Mouse (Mus musculus): Measurements from ENCODE around the gene Anapc2. TPM values are rescaled to one million over a fixed set of nuclear protein-coding genes. Genes with fewer than 3 reads are reported as not detected.
A peak's percentile ranks its signal among the peaks of the same experiment; 100 is the strongest.

Anapc2 gene
- total and polyA plus RNA-seq, 3 experiments = 13.0 to 55.2 (median 14.5) TPM

GRCm38 (mm10) chr2:25262795-25263622, 9.3 kb upstream of the Anapc2 start:
- Histone ChIP-seq H3K79me2 (replicated peaks; ENCODE audit: control insufficient read depth, extremely low read depth, insufficient read depth, poor library complexity, severe bottlenecking) (peaks cover 5% of the 10 kb centered on the region; the same call in 1 of the 2 replicates), H3K4me3 (replicated peaks in 1 of 3; ENCODE audit: low read depth in 2 of 3, low read length in 2 of 3, poor library complexity in 1 of 3) (peak overlapping the region; percentile 80 to 86 (median 83)), H3K4me2 (ENCODE audit: insufficient read depth, low read depth, poor library complexity, severe bottlenecking) (peak overlapping the region; percentile 48), H3K9ac (ENCODE audit: insufficient read depth, low read depth) (peak overlapping the region; percentile 72), H3K9me3 (replicated peaks; ENCODE audit: low read length) (no peaks in the 10 kb centered on the region), H3K36me3 (replicated peaks in 1 of 2; ENCODE audit: control insufficient read depth in 1 of 2, insufficient read depth in 1 of 2, low read length in 1 of 2) (peaks cover 0 to 9% of the 10 kb centered on the region in 2 experiments), H3K4me1 (ENCODE audit: control insufficient read depth in 1 of 2, insufficient read depth in 2 of 2) (peaks cover 23 to 52% of the 10 kb centered on the region in 2 experiments), H3K27me3 (replicated peaks) (no peaks in the 10 kb centered on the region), H3K27ac (ENCODE audit: insufficient read depth, low read depth) (0 out of 2 replicates have a peak overlapping the region, but pooled peaks have one; percentile 8)
- TF ChIP-seq MXI1 (IDR thresholded peaks at IDR 0.05; ENCODE audit: low read depth, low read length) (0 out of 2 replicates have a peak, but pooled peaks have one; percentile 16), MAZ (IDR thresholded peaks at IDR 0.05; ENCODE audit: low read depth, low read length) (no peak), UBTF (IDR thresholded peaks at IDR 0.05; ENCODE audit: low read depth, low read length) (peak; percentile 77; the same call in 1 of the 2 replicates), POLR2AphosphoS2 (IDR thresholded peaks at IDR 0.05; ENCODE audit: low read depth, low read length) (no peak), NELFE (IDR thresholded peaks at IDR 0.05; ENCODE audit: low read depth, low read length) (peak; percentile 4; the same call in 1 of the 2 replicates), BHLHE40 (IDR thresholded peaks at IDR 0.05; ENCODE audit: low read depth, low read length) (peak; percentile 53), GABPA (IDR thresholded peaks at IDR 0.05; ENCODE audit: insufficient replicate concordance, low read depth, low read length) (no peak), ELF1 (IDR thresholded peaks at IDR 0.05; ENCODE audit: low read depth, low read length) (peak; percentile 37), PAX5 (IDR thresholded peaks at IDR 0.05; ENCODE audit: low read length) (no peak), TBP (conservative IDR thresholded peaks at IDR 0.05; ENCODE audit: low read depth, low read length) (no peak)
- in situ Hi-C loops (cut with MboI; ENCODE audit: low pct_ligation_motif_present, low pct_unique_long_range_greater_than_20kb, low sequenced_read_pairs) (no loop called here), dilution Hi-C loops (cut with MboI; ENCODE audit: extremely low pct_ligation_motif_present, extremely low pct_unique_long_range_greater_than_20kb, low sequenced_read_pairs) (no loop called here)
- DNase-seq (ENCODE audit: extremely low read depth) = no peak

- H3K27me3 ChIP-seq (replicated peaks) = no peaks in the 10 kb centered on the region
- DNase-seq (ENCODE audit: extremely low read depth) = no peak
- TF ChIP-seq KAT2A (IDR thresholded peaks at IDR 0.05; ENCODE audit: insufficient replicate concordance, low read length) (no peak), POLR2AphosphoS2 (IDR thresholded peaks at IDR 0.05; ENCODE audit: low read depth, low read length) (no peak), NRF1 (IDR thresholded peaks at IDR 0.05; ENCODE audit: low read depth, low read length) (no peak), JUND (conservative IDR thresholded peaks at IDR 0.05; ENCODE audit: low read depth, low read length) (no peak), BHLHE40 (IDR thresholded peaks at IDR 0.05; ENCODE audit: low read depth, low read length) (no peak), MXI1 (IDR thresholded peaks at IDR 0.05; ENCODE audit: low read depth, low read length) (no peak), POLR2A (IDR thresholded peaks at IDR 0.05; ENCODE audit: low read depth, low read length) (no peak), EP300 (IDR thresholded peaks at IDR 0.05; ENCODE audit: low read length) (no peak), MAZ (IDR thresholded peaks at IDR 0.05; ENCODE audit: low read depth, low read length) (no peak), MYC (IDR thresholded peaks at IDR 0.05; ENCODE audit: low read depth, low read length) (no peak), PAX5 (IDR thresholded peaks at IDR 0.05; ENCODE audit: low read length) (no peak), JUN (IDR thresholded peaks at IDR 0.05; ENCODE audit: insufficient read depth, low read depth, low read length) (no peak), SMC3 (IDR thresholded peaks at IDR 0.05; ENCODE audit: low read depth, low read length) (no peak), ZKSCAN1 (IDR thresholded peaks at IDR 0.05; ENCODE audit: borderline replicate concordance, low read depth, low read length) (no peak), IRF4 (IDR thresholded peaks at IDR 0.05; ENCODE audit: low read depth, low read length) (no peak)
- H3K4me1 ChIP-seq (ENCODE audit: control insufficient read depth in 1 of 2, insufficient read depth in 2 of 2) = peaks cover 23 to 60% of the 10 kb centered on the region in 2 experiments
- dilution Hi-C loops (cut with MboI; ENCODE audit: extremely low pct_ligation_motif_present, extremely low pct_unique_long_range_greater_than_20kb, low sequenced_read_pairs) (no loop called here), in situ Hi-C loops (cut with MboI; ENCODE audit: low pct_ligation_motif_present, low pct_unique_long_range_greater_than_20kb, low sequenced_read_pairs) (no loop called here)
- H3K4me3 ChIP-seq (replicated peaks in 1 of 3; ENCODE audit: low read depth in 2 of 3, low read length in 2 of 3, poor library complexity in 1 of 3) = peak overlapping the region; percentile 80 to 86 (median 83)
- H3K9me3 ChIP-seq (replicated peaks; ENCODE audit: low read length) = no peaks in the 10 kb centered on the region
- peak overlapping the region; percentile 48 for H3K4me2 ChIP-seq (ENCODE audit: insufficient read depth, low read depth, poor library complexity, severe bottlenecking)
- H3K36me3 ChIP-seq (replicated peaks in 1 of 2; ENCODE audit: control insufficient read depth in 1 of 2, insufficient read depth in 1 of 2, low read length in 1 of 2) = peaks cover 0 to 16% of the 10 kb centered on the region in 2 experiments
- H3K79me2 ChIP-seq (replicated peaks; ENCODE audit: control insufficient read depth, extremely low read depth, insufficient read depth, poor library complexity, severe bottlenecking) = peaks cover 5% of the 10 kb centered on the region; the same call in 1 of the 2 replicates
- no peak overlapping the region for H3K27ac ChIP-seq (ENCODE audit: insufficient read depth, low read depth)
- peak overlapping the region; percentile 72; the same call in 1 of the 2 replicates for H3K9ac ChIP-seq (ENCODE audit: insufficient read depth, low read depth)
Measured at GRCm38 (mm10) chr2:25263623-25264285, 8.5 kb upstream of the Anapc2 start.

All from CH12.LX (cell line).